Mouse (Mus musculus) erythroblast, embryonic 14.5 days (primary cell): ENCODE results near the gene Slc19a1. TPM values are rescaled to one million over a fixed set of nuclear protein-coding genes. Genes with fewer than 3 reads are reported as not detected.

Source experiments
- H3K27me3 ChIP-seq: 2 replicates; pipeline ENCODE4 v1.6.1; 2012; ENCODE audit warnings: inconsistent platforms; ENCODE audit not compliant: control insufficient read depth
- H3K36me3 ChIP-seq: 2 replicates; pipeline ENCODE4 v1.6.1; 2012; ENCODE audit warnings: mild to moderate bottlenecking, inconsistent platforms; ENCODE audit not compliant: control insufficient read depth
- H3K4me1 ChIP-seq: 2 replicates; pipeline ENCODE4 v1.6.1; 2012; ENCODE audit warnings: inconsistent platforms; ENCODE audit not compliant: control insufficient read depth
- H3K4me3 ChIP-seq: replicated peaks from 2 replicates; pipeline ENCODE3; 2012; ENCODE audit warnings: moderate library complexity, mild to moderate bottlenecking, inconsistent platforms
- H3K9me3 ChIP-seq: 2 replicates; pipeline ENCODE4 v1.6.1; 2012; ENCODE audit warnings: low read length, inconsistent platforms, mixed read lengths; ENCODE audit not compliant: control insufficient read depth
- GATA1 ChIP-seq: IDR thresholded peaks from 2 replicates; pipeline ENCODE4 v1.6.1; 2012; ENCODE audit warnings: low read length, inconsistent platforms, mixed read lengths
- TAL1 ChIP-seq: IDR thresholded peaks from 3 replicates; pipeline ENCODE4 v1.6.1; 2012; ENCODE audit warnings: low read length, inconsistent platforms, mixed read lengths
- polyA plus RNA-seq: library from polyadenylated mRNA; stranded (reverse); fragments of >175 nt; gene quantifications from 2 replicates; pipeline ENCODE4 v1.2.3, GENCODE M21; 2012

Slc19a1 gene
- 0.46 and 0.96 TPM in 2 replicates for polyA plus RNA-seq

DNA sequence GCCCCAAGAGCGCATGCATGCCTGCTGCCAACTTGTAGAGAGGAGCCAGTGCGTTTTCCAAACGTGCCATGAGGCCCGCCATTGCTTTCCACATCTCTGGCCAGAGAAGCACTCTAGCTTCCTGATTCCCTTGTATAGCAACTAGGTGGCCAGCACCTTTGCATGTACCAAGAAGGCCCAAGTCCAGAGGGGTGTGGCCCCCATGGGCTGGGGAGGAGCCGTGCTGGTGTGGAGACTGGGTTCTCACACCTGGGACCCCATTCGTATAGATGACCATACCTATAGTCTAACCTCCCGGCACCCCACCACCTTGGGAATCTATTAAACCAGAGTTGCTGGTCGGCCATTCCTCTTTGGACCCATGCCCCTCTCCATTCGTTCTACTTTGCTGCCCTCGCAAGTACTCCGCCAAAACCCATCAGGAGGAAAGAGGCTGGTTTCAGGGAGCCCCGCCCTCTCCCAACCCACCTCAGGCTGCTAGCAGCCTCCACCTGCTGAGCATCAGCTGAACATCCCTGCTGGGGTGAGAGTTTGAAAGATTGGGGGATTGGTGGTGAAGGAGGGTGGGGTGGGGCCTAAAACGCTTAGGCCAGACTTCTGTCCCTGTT, at the start of gene Slc19a1:
TSS of gene Slc19a1 (plus strand) at position 474 of the 608 bp plus-strand sequence.
- TF ChIP-seq GATA1 (no peak), TAL1 (no peak)
- Histone ChIP-seq H3K4me3 (peak within 1 kb of the TSS; percentile 71), H3K27me3 (no peaks in the 10 kb centered on the region), H3K4me1 (peaks cover 54% of the 10 kb centered on the region), H3K36me3 (peaks cover 7% of the 10 kb centered on the region), H3K9me3 (no peaks in the 10 kb centered on the region)

DNA sequence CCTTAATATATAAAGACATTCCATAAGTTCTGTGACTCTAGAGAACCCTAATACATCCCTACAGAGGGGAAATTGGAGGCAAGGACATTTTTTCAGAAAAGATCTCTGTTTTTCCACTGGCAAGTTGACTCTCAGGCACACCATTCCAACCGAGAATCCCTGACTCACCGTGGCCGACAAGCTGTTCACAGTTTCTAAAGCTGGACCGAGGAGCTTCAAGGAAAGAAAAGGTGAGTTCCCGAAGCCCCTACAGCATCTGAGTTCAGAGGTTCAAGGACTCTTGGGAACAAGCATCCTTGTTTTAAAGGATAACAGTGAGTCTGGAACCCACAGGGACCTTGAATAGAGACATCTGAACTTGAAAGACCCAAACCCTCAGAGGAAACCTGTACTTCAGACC, 43.5 kb upstream of the Slc19a1 start:
- peaks cover 2% of the 10 kb centered on the region; the same call in 1 of the 2 replicates for H3K9me3 ChIP-seq
- TF ChIP-seq TAL1 (no peak), GATA1 (no peak)
- peaks cover 6% of the 10 kb centered on the region for H3K27me3 ChIP-seq
- H3K4me3 ChIP-seq, result no peak overlapping the region
- H3K4me1 ChIP-seq, result no peaks in the 10 kb centered on the region
- H3K36me3 ChIP-seq, result no peaks in the 10 kb centered on the region

DNA sequence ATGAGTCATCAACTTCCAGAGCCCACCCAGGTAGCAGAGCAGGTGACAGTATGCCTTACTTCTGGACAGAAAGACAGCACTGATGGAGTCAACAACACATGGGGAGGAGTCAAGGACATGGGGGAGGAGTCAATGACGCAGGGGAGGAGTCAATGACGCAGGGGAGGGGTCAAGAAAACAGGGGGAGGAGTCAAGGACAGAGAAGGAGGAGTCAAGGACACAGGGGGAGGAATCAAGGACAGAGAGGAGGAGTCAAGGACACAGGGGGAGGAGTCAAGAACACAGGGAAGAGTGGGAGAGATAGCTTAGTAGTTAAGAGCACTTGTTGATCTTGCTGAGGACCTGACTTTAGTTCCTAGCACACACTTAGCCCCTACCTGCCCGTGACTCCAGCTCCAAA, 39.6 kb upstream of the Slc19a1 start:
- H3K36me3 ChIP-seq, result no peaks in the 10 kb centered on the region
- no peak overlapping the region for H3K4me3 ChIP-seq
- H3K4me1 ChIP-seq, result no peaks in the 10 kb centered on the region
- peaks cover 2% of the 10 kb centered on the region; the same call in 1 of the 2 replicates for H3K27me3 ChIP-seq
- peaks cover 2% of the 10 kb centered on the region; the same call in 1 of the 2 replicates for H3K9me3 ChIP-seq
- TF ChIP-seq GATA1 (no peak), TAL1 (no peak)

DNA sequence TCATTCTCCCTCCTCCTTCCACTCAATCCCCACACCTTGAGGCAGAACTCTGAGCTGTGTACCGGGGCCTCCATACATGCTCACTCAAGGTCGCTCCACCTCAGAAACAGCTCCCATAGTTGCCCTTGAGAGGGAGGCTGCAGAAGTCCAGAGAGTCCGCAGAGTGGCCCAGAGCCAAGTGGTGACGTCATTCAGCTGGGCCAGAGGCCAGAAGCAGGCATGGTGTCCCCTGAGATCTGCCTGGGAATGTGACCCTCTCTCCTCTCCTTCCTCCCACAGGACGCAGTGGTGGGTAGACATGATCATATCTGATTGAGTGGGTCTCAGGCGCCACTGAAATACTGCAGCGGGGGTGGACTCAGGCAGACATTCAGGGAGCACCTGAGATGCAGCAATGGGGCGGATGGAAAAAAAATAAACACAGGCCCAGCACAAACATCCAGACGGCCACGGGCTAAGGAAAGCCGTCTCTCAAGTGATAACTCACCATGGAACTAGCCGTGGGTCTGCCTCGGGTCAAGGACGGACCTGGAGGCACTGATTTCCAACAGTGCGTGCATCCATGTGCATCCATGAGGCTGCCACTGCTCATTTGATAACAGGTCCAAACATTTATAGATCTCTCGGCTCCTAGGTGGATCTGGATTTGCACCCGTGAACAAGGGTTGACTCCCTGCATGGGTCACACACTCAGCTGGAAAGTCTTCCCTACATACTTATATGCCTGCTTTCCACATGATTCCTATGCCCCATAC, 34.1 kb upstream of the Slc19a1 start:
- Histone ChIP-seq H3K9me3 (peaks cover 3% of the 10 kb centered on the region; the same call in 1 of the 2 replicates), H3K36me3 (no peaks in the 10 kb centered on the region), H3K27me3 (no peaks in the 10 kb centered on the region), H3K4me3 (no peak overlapping the region), H3K4me1 (no peaks in the 10 kb centered on the region)
- no peak for TF ChIP-seq TAL1
- TF ChIP-seq GATA1, result no peak

DNA sequence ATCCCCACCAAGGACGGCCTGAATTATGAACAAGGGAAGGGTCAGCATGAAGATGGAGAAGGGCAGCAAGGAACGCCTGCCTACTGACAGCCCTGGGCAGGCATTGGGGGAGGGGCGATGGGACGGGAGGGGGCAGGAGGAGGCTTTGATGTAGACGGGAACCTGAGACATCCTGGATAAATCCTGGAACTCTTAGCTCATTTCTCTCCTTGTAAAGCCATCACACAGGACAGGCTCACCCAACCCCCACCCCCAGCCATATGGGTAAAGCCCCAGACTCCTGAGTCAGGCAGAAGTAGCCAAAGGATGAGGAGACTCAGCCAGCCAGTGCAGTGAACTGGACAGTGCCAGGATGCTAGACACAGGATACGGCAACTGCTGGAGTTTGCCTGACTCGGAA, 27.1 kb upstream of the Slc19a1 start:
- Histone ChIP-seq H3K36me3 (no peaks in the 10 kb centered on the region), H3K4me1 (no peaks in the 10 kb centered on the region; the same call in 1 of the 2 replicates), H3K27me3 (no peaks in the 10 kb centered on the region), H3K9me3 (peaks cover 3% of the 10 kb centered on the region; the same call in 1 of the 2 replicates), H3K4me3 (no peak overlapping the region)
- no peak for TF ChIP-seq GATA1

DNA sequence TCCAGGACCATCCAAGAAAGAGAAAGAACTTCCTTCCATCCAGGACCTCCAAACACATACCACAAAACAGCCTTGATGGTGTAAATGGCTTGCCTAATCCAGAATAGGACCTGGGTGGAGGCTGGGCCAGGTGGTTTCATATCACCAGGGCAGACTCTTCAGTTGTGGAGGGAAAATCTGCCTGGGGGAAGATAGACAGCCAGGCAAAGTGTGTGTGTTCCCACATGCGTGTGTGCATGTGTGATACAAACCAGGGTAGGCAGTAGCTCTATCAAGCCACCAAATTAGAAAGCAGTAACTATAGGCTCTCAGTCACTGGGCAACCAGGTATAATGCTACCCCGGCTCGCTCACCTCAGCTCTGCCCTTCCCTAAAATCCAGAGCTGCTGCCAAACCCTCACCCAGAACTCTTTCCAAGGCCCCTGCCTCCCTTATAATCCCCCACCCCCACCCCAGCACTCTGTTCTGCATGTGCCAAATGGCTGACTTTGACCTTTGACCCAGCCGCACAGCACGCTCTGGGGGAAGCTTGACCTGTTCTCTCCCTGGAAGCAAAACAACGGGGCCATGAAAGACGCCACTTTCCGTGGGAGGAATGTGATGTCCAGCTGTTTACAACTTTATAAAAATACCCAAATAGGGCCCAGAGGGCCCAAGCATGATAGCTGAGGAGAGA, 24.5 kb upstream of the Slc19a1 start:
- no peak for TF ChIP-seq TAL1
- no peak for TF ChIP-seq GATA1
- Histone ChIP-seq H3K9me3 (no peaks in the 10 kb centered on the region), H3K27me3 (no peaks in the 10 kb centered on the region), H3K4me3 (no peak overlapping the region), H3K4me1 (peaks cover 2% of the 10 kb centered on the region), H3K36me3 (no peaks in the 10 kb centered on the region)

DNA sequence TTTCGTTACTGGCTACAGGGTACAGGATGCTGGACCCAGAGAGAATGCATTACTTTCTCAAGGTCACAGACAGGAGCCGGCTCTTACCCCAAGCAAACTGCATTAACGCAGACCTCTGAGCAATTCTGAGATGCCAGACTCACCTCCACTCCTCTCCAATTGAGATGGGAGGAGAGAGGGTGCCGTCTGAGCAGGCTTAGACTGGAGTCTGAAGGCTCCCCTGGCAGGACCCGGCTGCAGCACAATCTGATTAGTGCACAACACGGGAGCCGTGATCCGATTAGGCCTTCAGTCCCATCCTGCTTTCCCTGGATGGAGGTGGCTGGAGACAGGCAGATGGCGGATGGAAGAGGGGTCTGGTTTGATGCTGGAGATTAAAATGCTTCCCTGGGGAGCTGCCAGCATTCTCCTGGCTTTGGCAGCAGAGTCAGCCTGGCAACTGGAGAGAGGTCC, 23.9 kb upstream of the Slc19a1 start:
- Histone ChIP-seq H3K27me3 (no peaks in the 10 kb centered on the region), H3K4me3 (no peak overlapping the region), H3K4me1 (peaks cover 2% of the 10 kb centered on the region), H3K9me3 (no peaks in the 10 kb centered on the region), H3K36me3 (no peaks in the 10 kb centered on the region)
- TF ChIP-seq GATA1, result no peak

DNA sequence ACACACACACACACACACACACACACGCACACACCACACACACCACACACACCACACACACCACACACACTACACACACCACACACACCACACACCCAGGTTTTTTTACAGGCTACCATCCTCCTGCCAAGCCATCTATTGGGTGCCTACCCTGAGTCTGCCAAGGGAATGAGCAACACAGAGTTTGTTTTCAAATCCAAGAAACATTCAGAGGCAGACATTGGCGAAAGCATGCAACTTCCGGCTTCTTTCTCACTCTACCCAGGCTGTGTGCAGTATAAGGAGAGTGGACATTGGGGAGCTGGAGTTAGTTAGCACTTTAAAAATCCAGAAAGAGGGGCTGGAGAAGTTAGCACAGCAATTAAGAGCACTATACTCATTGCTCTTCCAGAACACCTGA, 23.3 kb upstream of the Slc19a1 start:
- no peaks in the 10 kb centered on the region for H3K27me3 ChIP-seq
- H3K4me1 ChIP-seq, result peaks cover 2% of the 10 kb centered on the region
- H3K36me3 ChIP-seq, result no peaks in the 10 kb centered on the region
- TF ChIP-seq GATA1 (no peak), TAL1 (no peak)
- no peak overlapping the region for H3K4me3 ChIP-seq
- no peaks in the 10 kb centered on the region for H3K9me3 ChIP-seq

DNA sequence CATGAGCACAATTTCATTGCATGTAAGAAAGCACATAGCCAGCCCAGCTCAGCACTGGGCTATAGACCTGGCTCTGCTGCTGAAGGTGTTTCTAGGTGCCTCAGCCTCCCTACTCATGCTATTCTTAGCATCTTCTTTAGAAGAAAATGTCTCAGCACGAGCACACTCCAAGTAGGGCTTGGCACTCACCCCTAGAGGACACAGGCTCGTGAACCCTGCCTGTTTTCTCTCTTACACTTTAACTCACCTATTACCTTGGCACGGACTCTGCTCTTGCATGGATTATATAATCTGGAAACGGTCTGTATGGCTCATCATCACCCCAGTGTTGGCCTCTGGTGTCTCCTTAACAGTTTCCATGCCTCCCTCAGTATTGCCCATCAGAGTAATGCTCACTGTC, 20.4 kb upstream of the Slc19a1 start:
- no peak overlapping the region for H3K4me3 ChIP-seq
- TF ChIP-seq TAL1 (no peak), GATA1 (no peak)
- no peaks in the 10 kb centered on the region for H3K36me3 ChIP-seq
- no peaks in the 10 kb centered on the region for H3K27me3 ChIP-seq
- no peaks in the 10 kb centered on the region for H3K9me3 ChIP-seq
- peaks cover 2% of the 10 kb centered on the region for H3K4me1 ChIP-seq
